Mouse (Mus musculus): Measurements from ENCODE around the gene 4930564D02Rik.

DNA sequence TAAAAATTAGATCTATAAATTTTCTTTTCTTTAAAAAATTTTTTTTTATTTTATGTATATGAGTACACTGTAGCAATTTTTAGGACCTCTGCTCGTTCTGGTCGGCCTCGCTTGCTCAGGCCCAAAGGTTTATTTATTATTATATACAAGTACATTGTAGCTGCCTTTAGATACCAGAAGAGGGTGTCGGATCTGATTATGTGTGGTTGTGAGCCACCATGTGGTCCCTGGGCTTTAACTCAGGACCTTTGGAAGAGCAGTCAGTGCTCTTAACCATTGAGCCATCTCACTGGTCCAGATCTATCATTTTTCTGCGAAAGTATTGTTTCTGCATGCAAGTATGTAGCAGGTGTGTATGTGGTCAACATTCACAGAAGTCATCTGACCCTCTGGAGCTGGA lies 4.6 kb downstream of the 4930564D02Rik start:
- no peak for TF ChIP-seq CTCF (IDR thresholded peaks at IDR 0.05; ENCODE audit: control insufficient read depth, insufficient read depth, insufficient read length)
- no peak for TF ChIP-seq MYOG (IDR thresholded peaks at IDR 0.05; ENCODE audit: control insufficient read depth, extremely low read depth, insufficient read length)
- no peak for TF ChIP-seq MAX (IDR thresholded peaks at IDR 0.05)

All from C2C12 (cell line).